Mouse (Mus musculus): ENCODE measurements around the gene Myo3b. TPM values are rescaled to one million over a fixed set of nuclear protein-coding genes. Genes with fewer than 3 reads are reported as not detected.

The Myo3b gene
- polyA plus RNA-seq, 2 experiments, result not detected

- no peak overlapping the region for H3K4me3 ChIP-seq (ENCODE audit: insufficient read depth in 1 of 2, low read depth in 2 of 2, low read length in 2 of 2)
- TF ChIP-seq EP300 (IDR thresholded peaks at IDR 0.05; ENCODE audit: low read depth) (no peak), CTCF (IDR thresholded peaks at IDR 0.05; ENCODE audit: low read depth) (no peak)
- H3K9ac ChIP-seq (replicated peaks), result no peak overlapping the region
- H3K4me2 ChIP-seq (ENCODE audit: low read depth), result no peak overlapping the region
- 63% methylated on average over 17 of the region's 17 CpGs for WGBS (ENCODE audit: insufficient replicate concordance)
- H3K27ac ChIP-seq, result no peak overlapping the region
- H3K4me1 ChIP-seq (replicated peaks; ENCODE audit: control insufficient read depth in 2 of 2, insufficient read depth in 2 of 2, low read length in 1 of 2), result no peaks in the 10 kb centered on the region
- no peak for DNase-seq (ENCODE audit: low read depth in 3 of 3, low spot score in 3 of 3)
- H3K36me3 ChIP-seq (replicated peaks; ENCODE audit: control insufficient read depth, insufficient read depth, low read depth), result no peaks in the 10 kb centered on the region
- H3K9me3 ChIP-seq (ENCODE audit: control insufficient read depth, low read length), result no peaks in the 10 kb centered on the region
- H3K27me3 ChIP-seq (ENCODE audit: control insufficient read depth, insufficient read depth, low read length), result no peaks in the 10 kb centered on the region
- no peak for ATAC-seq (ENCODE audit: insufficient read depth)
These were observed 44.6 kb downstream of the Myo3b start for GRCm38 (mm10) chr2:70083444-70084020.

GRCm38 (mm10) chr2:70091261-70091660, 52.3 kb downstream of the Myo3b start:
- Histone ChIP-seq H3K4me3 (ENCODE audit: insufficient read depth in 1 of 2, low read depth in 2 of 2, low read length in 2 of 2) (no peak overlapping the region), H3K27ac (no peak overlapping the region), H3K9ac (replicated peaks) (no peak overlapping the region), H3K36me3 (replicated peaks; ENCODE audit: control insufficient read depth, insufficient read depth, low read depth) (no peaks in the 10 kb centered on the region), H3K9me3 (ENCODE audit: control insufficient read depth, low read length) (no peaks in the 10 kb centered on the region), H3K4me2 (ENCODE audit: low read depth) (no peak overlapping the region), H3K4me1 (replicated peaks; ENCODE audit: control insufficient read depth in 2 of 2, insufficient read depth in 2 of 2, low read length in 1 of 2) (no peaks in the 10 kb centered on the region), H3K27me3 (ENCODE audit: control insufficient read depth, insufficient read depth, low read length) (no peaks in the 10 kb centered on the region)
- DNase-seq (ENCODE audit: low read depth in 3 of 3, low spot score in 3 of 3) (peak in 2 of 3 experiments; percentile 6 to 9), ATAC-seq (ENCODE audit: insufficient read depth) (no peak)
- WGBS (ENCODE audit: insufficient replicate concordance), result 17% methylated on average over 2 of the region's 2 CpGs
- TF ChIP-seq CTCF (IDR thresholded peaks at IDR 0.05; ENCODE audit: low read depth), result no peak
- TF ChIP-seq EP300 (IDR thresholded peaks at IDR 0.05; ENCODE audit: low read depth), result no peak

- Histone ChIP-seq H3K9ac (replicated peaks) (no peak overlapping the region), H3K4me1 (replicated peaks; ENCODE audit: control insufficient read depth in 2 of 2, insufficient read depth in 2 of 2, low read length in 1 of 2) (no peaks in the 10 kb centered on the region), H3K36me3 (replicated peaks; ENCODE audit: control insufficient read depth, insufficient read depth, low read depth) (no peaks in the 10 kb centered on the region), H3K9me3 (ENCODE audit: control insufficient read depth, low read length) (no peaks in the 10 kb centered on the region), H3K4me3 (ENCODE audit: insufficient read depth in 1 of 2, low read depth in 2 of 2, low read length in 2 of 2) (no peak overlapping the region), H3K27me3 (ENCODE audit: control insufficient read depth, insufficient read depth, low read length) (no peaks in the 10 kb centered on the region), H3K27ac (no peak overlapping the region), H3K4me2 (ENCODE audit: low read depth) (no peak overlapping the region)
- TF ChIP-seq EP300 (IDR thresholded peaks at IDR 0.05; ENCODE audit: low read depth), result no peak
- no peak for TF ChIP-seq CTCF (IDR thresholded peaks at IDR 0.05; ENCODE audit: low read depth)
- DNase-seq (ENCODE audit: low read depth in 3 of 3, low spot score in 3 of 3), result peak in 1 of 3 experiments; percentile 16
- 20% methylated on average over 10 of the region's 10 CpGs for WGBS (ENCODE audit: insufficient replicate concordance)
- no peak for ATAC-seq (ENCODE audit: insufficient read depth)
These were observed 53.0 kb downstream of the Myo3b start for GRCm38 (mm10) chr2:70091801-70092522.

- H3K36me3 ChIP-seq (replicated peaks; ENCODE audit: control insufficient read depth, insufficient read depth, low read depth), result no peaks in the 10 kb centered on the region
- no peak for DNase-seq (ENCODE audit: low read depth in 3 of 3, low spot score in 3 of 3)
- WGBS (ENCODE audit: insufficient replicate concordance), result 20% methylated on average over 3 of the region's 3 CpGs
- H3K4me1 ChIP-seq (replicated peaks; ENCODE audit: control insufficient read depth in 2 of 2, insufficient read depth in 2 of 2, low read length in 1 of 2), result no peaks in the 10 kb centered on the region
- H3K9me3 ChIP-seq (ENCODE audit: control insufficient read depth, low read length), result no peaks in the 10 kb centered on the region
- no peak for TF ChIP-seq CTCF (IDR thresholded peaks at IDR 0.05; ENCODE audit: low read depth)
- no peak for TF ChIP-seq EP300 (IDR thresholded peaks at IDR 0.05; ENCODE audit: low read depth)
- H3K9ac ChIP-seq (replicated peaks), result no peak overlapping the region
- no peaks in the 10 kb centered on the region for H3K27me3 ChIP-seq (ENCODE audit: control insufficient read depth, insufficient read depth, low read length)
- no peak overlapping the region for H3K4me3 ChIP-seq (ENCODE audit: insufficient read depth in 1 of 2, low read depth in 2 of 2, low read length in 2 of 2)
- H3K27ac ChIP-seq, result no peak overlapping the region
- no peak for ATAC-seq (ENCODE audit: insufficient read depth)
- no peak overlapping the region for H3K4me2 ChIP-seq (ENCODE audit: low read depth)
These were observed 53.7 kb downstream of the Myo3b start for GRCm38 (mm10) chr2:70092665-70093064.

- DNase-seq (ENCODE audit: low read depth in 3 of 3, low spot score in 3 of 3) (no peak), ATAC-seq (ENCODE audit: insufficient read depth) (no peak)
- 54% methylated on average over 5 of the region's 5 CpGs for WGBS (ENCODE audit: insufficient replicate concordance)
- no peak overlapping the region for H3K9ac ChIP-seq (replicated peaks)
- no peak for TF ChIP-seq EP300 (IDR thresholded peaks at IDR 0.05; ENCODE audit: low read depth)
- TF ChIP-seq CTCF (IDR thresholded peaks at IDR 0.05; ENCODE audit: low read depth), result no peak
- H3K36me3 ChIP-seq (replicated peaks; ENCODE audit: control insufficient read depth, insufficient read depth, low read depth), result no peaks in the 10 kb centered on the region
- no peaks in the 10 kb centered on the region for H3K4me1 ChIP-seq (replicated peaks; ENCODE audit: control insufficient read depth in 2 of 2, insufficient read depth in 2 of 2, low read length in 1 of 2)
- no peaks in the 10 kb centered on the region for H3K9me3 ChIP-seq (ENCODE audit: control insufficient read depth, low read length)
- no peaks in the 10 kb centered on the region for H3K27me3 ChIP-seq (ENCODE audit: control insufficient read depth, insufficient read depth, low read length)
- no peak overlapping the region for H3K4me2 ChIP-seq (ENCODE audit: low read depth)
- H3K4me3 ChIP-seq (ENCODE audit: insufficient read depth in 1 of 2, low read depth in 2 of 2, low read length in 2 of 2), result no peak overlapping the region
- H3K27ac ChIP-seq, result no peak overlapping the region
These were observed 55.5 kb downstream of the Myo3b start for GRCm38 (mm10) chr2:70094446-70094845.

Data from liver, embryonic 14.5 days (tissue).